Mouse (Mus musculus) monocyte, adult 2 months (primary cell): Measurements from ENCODE around the gene Hoxa5.

Experiments used
- DNase-seq, 2 experiments: peaks; one replicate each; pipeline ENCODE4 v3.0.0; 2022; ENCODE audit warnings: low spot score in 2 of 2, low read depth in 1 of 2

The Hoxa5 gene

GRCm38 (mm10) chr6:52227470-52228222, 23.3 kb upstream of the Hoxa5 start:
- no peak for DNase-seq

GRCm38 (mm10) chr6:52226569-52227257, 22.3 kb upstream of the Hoxa5 start:
- DNase-seq: no peak

- DNase-seq: no peak
These were observed 21.5 kb upstream of the Hoxa5 start for GRCm38 (mm10) chr6:52225612-52226568.

GRCm38 (mm10) chr6:52224895-52225611, 20.7 kb upstream of the Hoxa5 start:
- DNase-seq: no peak

- no peak for DNase-seq
These were observed 19.8 kb upstream of the Hoxa5 start for GRCm38 (mm10) chr6:52223939-52224760.

- no peak for DNase-seq
These were observed 18.3 kb upstream of the Hoxa5 start for GRCm38 (mm10) chr6:52222729-52223128.

- DNase-seq: no peak
These were observed 17.8 kb upstream of the Hoxa5 start for GRCm38 (mm10) chr6:52221993-52222685.

GRCm38 (mm10) chr6:52221337-52221992, 17.1 kb upstream of the Hoxa5 start, which contains the start of gene Hoxa7:
Gene Hoxa7, minus strand, starts transcription at chr6:52221854.
- DNase-seq: peak; percentile 43 to 80

- DNase-seq: no peak
These were observed 16.5 kb upstream of the Hoxa5 start for GRCm38 (mm10) chr6:52220865-52221310.

- no peak for DNase-seq
These were observed 15.8 kb upstream of the Hoxa5 start for GRCm38 (mm10) chr6:52220003-52220864.

- no peak for DNase-seq
These were observed 15.0 kb upstream of the Hoxa5 start for GRCm38 (mm10) chr6:52219234-52219942.

- no peak for DNase-seq
These were observed 14.3 kb upstream of the Hoxa5 start for GRCm38 (mm10) chr6:52218643-52219215.

GRCm38 (mm10) chr6:52217895-52218642, 13.7 kb upstream of the Hoxa5 start:
- DNase-seq: no peak

- no peak for DNase-seq
These were observed 13.0 kb upstream of the Hoxa5 start for GRCm38 (mm10) chr6:52217459-52217768.

- no peak for DNase-seq
These were observed 12.5 kb upstream of the Hoxa5 start for GRCm38 (mm10) chr6:52216691-52217458.
